Mouse (Mus musculus) urinary bladder, postnatal 14 days (tissue): Measurements from ENCODE around the gene Eps8l2.
"Not testable (repeated sequence)": the region's sequence is repeated elsewhere in the genome, so short reads cannot be mapped to it uniquely, and the experiment has no call there.

Source experiments
- DNase-seq: peaks from one replicate; pipeline ENCODE4 v3.0.0; 2021; ENCODE audit warnings: low spot score

The Eps8l2 gene

GRCm38 (mm10) chr7:141367358-141367757 is 28.7 kb downstream of the Eps8l2 start:
- no peak for DNase-seq

GRCm38 (mm10) chr7:141369918-141370317 is 31.2 kb downstream of the Eps8l2 start:
- no peak for DNase-seq

DNA sequence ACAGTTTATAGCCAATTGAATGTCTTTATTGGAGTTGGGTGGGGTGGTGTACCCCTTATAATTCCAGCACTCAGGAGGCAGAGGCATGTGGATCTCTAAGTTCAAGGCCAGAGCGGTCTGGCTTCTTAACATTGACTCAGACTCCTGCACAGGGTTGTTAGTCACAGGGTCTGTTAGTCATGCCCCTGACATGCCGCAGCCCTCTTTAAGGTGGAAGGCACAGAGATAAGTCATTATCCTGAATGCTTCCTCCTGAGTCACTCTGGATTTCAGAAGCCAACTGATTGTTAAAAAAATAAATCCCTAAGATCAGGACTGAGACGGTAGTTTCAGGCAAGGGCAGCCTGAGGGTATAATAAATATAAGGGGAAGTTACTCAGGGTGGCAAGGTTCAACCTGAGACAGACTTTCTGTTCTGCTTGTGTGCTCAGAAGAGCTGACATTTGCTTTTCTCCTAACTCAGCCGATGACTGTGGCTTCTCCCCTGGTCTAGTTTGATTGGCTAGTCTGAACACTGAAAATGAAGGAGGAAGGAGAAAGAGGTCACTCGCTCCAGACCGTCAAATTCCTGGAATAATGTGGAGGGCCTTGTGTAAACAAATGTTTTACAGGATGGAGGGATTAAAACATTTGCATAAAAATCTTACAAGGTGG is 33.4 kb downstream of the Eps8l2 start:
- DNase-seq = no peak

GRCm38 (mm10) chr7:141373611-141374010 is 34.9 kb downstream of the Eps8l2 start:
- DNase-seq = no peak

DNA sequence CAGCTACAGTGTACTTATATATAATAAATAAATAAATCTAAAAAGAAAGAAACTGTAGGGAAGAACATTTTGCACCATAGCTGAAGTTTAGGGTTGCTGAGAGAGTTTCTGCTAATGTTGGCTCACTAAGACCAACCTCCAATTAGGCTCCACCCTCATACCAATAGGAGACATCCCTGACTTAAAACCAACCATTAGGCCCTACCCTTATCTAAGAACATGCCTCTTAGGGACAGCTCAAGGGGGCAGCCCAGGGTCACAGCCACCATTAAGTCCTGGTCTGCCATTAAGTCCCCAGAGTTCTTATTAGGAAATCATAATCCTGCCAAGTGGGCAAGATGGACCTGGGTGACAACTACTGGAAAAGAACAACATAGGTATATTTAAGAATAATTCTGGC is 35.7 kb downstream of the Eps8l2 start:
- DNase-seq = no peak

- DNase-seq = no peak
Observed at GRCm38 (mm10) chr7:141379584-141379983, 40.9 kb downstream of the Eps8l2 start.

DNA sequence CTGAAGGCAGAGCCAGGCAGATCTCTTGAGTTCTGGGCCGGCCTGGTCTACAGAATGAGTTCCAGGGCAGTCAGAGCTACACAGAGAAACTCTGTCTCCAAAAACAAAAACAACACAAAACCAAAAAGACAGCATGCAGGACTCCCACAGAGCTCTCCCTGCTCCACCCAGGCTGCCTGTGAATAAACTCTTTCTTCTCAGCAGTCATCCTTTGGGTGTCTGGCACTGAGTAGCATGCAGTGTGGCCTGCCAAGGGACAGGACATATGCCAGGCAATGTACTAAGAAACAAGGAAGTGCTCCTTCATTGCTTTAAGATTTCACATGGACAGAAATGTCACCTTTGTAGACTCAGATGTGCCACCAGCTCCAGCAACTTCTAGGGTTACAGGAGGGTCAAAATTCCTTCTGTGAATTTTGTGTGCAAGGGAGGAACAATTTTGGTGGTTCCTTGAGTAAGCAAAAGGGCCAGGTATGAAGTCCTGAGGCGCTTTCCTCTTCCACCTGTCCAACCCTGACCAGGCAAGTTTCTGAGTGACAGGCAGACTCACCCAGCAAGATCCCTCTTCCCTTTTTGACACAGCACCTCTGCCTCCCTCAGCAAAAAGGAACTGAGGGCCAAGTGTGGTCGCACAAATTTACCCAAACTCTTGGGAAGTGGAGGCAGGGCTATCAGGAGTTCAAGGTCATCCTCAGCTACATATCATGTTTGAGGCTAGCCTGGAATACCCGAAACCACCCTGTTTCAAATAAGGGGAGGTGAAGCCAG is 42.6 kb downstream of the Eps8l2 start:
- no peak for DNase-seq

- DNase-seq = no peak
Observed at GRCm38 (mm10) chr7:141387807-141388486, 49.3 kb downstream of the Eps8l2 start.

GRCm38 (mm10) chr7:141388487-141389109 is 49.9 kb downstream of the Eps8l2 start:
- no peak for DNase-seq

DNA sequence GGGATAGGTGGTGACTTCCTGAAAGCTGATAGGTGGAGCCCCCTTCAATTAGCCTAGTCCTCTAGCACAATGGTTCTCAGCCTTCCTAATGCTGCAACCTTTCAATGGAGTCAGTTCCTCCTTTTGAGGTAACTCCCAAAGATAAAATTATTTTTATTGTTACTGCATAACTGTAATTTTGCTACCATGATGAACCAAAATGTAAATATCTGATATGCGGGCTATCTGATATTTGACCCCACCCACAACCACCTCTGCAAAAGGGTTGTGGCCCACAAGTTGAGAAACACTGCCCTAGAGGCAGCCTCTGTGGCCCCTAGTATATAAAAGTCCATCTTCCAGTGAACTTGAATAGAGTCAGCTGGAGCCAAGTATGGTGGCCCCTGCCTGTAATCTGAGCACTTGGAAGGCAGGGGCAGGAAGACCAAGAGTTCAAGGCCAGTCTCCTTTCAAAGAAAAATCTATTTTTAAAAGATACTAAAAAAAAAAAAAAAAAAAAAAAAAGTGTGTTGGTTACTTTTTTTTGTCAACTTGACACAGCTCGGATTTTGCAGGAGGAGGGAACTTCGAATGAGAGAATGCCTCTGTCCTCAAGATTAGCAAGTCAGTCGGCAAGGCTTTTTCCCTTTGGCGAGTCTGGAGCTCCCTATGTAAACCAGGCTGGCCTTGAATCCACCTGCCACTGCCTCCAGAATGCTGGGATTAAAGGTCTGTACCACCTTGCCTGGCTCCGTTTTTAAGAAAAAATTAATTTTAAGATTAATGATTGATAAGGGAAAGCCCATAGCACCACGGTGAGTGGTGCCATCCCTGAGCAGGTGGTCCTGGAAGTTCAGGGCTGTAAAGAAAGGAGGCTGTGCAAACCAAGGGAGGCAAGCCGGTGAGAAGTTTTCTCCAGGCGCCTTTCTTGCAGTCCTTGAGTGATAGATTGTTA is 51.9 kb downstream of the Eps8l2 start:
- DNase-seq = no peak

GRCm38 (mm10) chr7:141391625-141392551 is 53.2 kb downstream of the Eps8l2 start, which contains the start of gene Taldo1:
Gene Taldo1, plus strand, starts transcription at chr7:141392199.
- peak; percentile 97 for DNase-seq

DNA sequence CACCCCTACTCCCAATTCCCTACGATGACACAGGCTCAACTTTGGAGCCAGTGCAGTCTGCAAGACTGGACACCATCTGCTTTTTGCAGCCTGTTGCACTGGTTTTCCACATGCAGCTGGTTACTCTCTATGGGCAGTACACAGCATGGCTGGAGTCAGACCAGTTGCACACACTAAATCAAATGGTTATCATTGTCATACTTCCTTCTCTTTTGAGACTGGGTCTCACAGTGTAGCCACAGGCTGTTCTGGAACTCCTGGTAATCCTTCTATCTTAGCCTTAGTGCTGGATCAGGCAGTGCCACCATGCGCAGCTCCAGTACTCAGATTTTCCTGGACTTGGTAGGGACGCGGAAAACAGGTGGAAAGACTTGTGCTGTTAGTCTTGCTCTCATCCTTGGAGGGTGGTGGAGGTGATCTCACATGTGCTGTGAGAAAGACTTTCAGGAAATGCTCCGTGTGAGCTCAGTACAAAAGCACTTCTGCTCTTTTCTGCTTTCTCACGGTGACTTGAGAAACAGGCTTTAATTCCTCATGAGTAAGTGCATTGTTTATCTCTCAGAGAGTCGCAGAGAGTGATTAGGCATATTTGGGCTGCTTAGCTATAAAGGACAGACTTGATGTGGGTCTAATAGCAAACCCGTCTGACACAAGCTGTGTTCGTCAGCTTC is 54.0 kb downstream of the Eps8l2 start:
- no peak for DNase-seq

DNA sequence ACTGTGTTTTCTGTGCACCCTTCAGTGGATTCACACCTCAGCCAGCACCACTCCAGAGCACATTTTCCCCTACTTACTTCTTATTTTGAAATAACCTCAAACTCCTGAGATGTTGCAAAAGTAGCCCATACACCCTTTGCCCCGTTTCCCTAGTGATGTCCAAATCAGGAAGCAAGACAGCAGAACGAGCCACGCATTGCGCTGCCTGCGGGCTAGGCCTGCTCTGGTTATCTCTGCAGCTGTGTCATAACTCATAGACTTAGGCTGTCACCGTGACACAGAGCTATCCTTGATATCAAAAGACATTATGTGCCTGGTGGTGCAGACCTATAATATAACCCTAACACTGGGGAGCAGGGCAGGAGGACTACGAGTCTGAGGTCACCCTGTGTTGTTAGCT is 55.5 kb downstream of the Eps8l2 start:
- no peak for DNase-seq

GRCm38 (mm10) chr7:141394771-141395170 is 56.1 kb downstream of the Eps8l2 start:
- peak; percentile 65 for DNase-seq

- DNase-seq = no peak
Observed at GRCm38 (mm10) chr7:141395348-141395747, 56.7 kb downstream of the Eps8l2 start.

GRCm38 (mm10) chr7:141403305-141403704 is 64.6 kb downstream of the Eps8l2 start:
- peak; percentile 59 for DNase-seq

GRCm38 (mm10) chr7:141405466-141405865 is 66.8 kb downstream of the Eps8l2 start:
- no peak for DNase-seq

GRCm38 (mm10) chr7:141407670-141408069 is 69.0 kb downstream of the Eps8l2 start:
- not testable (repeated sequence) for DNase-seq

GRCm38 (mm10) chr7:141408833-141409232 is 70.2 kb downstream of the Eps8l2 start:
- DNase-seq = peak; percentile 92

DNA sequence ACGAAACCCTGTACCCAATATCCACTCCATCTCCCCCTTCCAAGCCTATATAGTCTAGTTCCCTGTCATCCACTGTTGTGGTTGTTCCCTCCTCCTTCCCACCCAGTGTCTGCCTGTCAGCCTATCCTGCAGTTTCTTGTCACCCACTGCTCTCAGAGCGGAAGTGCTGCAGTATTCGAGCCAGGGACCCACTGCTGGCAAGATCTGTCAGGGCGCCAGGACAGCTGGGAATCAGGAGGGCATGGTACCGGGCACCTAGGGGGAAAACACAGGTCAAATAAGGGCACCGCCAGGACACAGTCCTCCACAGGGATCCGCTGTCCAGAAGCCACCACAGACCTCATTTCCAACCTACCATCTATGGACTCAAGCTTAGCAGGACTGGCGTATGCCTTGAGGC is 72.0 kb downstream of the Eps8l2 start:
- no peak for DNase-seq
